Mouse (Mus musculus) MEL (cell line): ENCODE results near the gene Ocrl.

ENCODE experiments used
- POLR2AphosphoS5 ChIP-seq: IDR thresholded peaks from 2 replicates; pipeline ENCODE4 v1.6.1; 2012; ENCODE audit warnings: low read depth, borderline replicate concordance, mild to moderate bottlenecking, inconsistent platforms, low read length, moderate library complexity, mixed read lengths
- RAD21 ChIP-seq: IDR thresholded peaks from 2 replicates; pipeline ENCODE4 v1.6.1; 2011; ENCODE audit warnings: mild to moderate bottlenecking, low read depth, low read length, improper control_type of control experiment

DNA sequence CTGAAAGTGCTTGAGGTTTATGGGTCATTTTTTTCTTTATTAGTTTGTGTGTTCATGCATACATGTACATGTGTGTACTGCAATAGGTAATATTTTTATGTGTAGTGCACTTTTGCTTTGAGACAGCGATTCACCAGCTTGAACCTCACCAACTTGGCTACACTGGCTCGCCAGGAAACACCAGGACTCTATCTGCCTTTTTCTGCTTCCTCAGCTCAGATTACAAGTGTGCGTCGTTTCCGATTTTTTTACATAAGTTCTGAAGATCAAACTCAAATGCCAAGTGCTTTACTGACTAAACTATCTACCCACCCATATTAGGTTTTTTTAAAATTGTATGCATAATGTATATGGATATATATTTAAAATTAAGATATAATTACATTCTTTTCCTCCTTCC, 8.4 kb downstream of the Ocrl start:
- TF ChIP-seq RAD21 (no peak), POLR2AphosphoS5 (no peak)
